Mouse (Mus musculus): Measurements from ENCODE around the gene Vmn2r39.
"Not testable (repeated sequence)": the region's sequence is repeated elsewhere in the genome, so short reads cannot be mapped to it uniquely, and the experiment has no call there.

Gene Vmn2r39

DNA sequence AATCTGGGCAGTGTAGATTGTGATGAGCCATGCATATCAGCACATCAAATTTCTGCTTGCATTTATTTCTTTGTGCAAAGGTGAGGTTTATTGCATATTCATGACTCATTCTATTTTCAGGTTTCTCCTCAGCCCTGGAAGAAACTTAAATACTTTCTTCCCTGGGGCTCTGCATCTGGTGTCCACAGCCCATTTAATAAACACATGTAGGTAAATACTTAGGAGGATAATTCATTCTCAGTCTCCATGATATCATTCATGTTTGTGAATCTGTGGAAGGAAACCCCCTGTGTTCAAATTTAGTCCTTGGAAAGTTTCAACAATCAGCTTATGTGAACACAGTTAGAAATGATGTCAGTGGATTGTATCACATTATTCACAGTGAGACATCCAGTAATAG is at the start of gene Vmn2r39:
Gene Vmn2r39 (minus strand): TSS at position 101 of the 400 bp plus-strand sequence.
- not testable (repeated sequence) for DNase-seq (ENCODE audit: low spot score)

DNA sequence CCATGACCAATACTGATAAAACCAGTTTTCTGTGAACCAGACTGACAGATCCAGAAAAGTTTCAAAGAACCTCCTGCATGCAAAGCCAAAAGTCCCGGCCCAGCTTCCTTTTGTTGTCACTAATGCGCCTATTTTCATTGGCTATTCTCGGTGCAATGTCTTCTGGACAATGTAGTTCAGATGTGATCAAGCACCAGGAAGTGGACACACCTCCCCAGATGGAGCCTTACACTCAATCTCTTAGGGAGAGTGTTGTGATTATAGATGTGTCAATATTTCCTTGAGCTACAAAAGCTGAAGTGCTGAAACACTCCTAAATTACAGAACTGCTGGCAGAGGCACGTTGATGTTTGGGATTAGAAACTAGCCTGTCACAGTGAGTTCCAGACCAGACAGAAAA is 34.8 kb upstream of the Vmn2r39 start:
- not testable (repeated sequence) for DNase-seq (ENCODE audit: low spot score)
